Mouse (Mus musculus) intestine, embryonic 16.5 days (tissue): ENCODE data around the gene Nkx6-1. TPM values are rescaled to one million over a fixed set of nuclear protein-coding genes. Genes with fewer than 3 reads are reported as not detected.

ENCODE experiments used
- ATAC-seq: fragments of 200-750 bp; cut with Nextera tagmentation; 2 replicates; pipeline ENCODE4 v1.8.0; 2017; ENCODE audit warnings: moderate TSS enrichment, moderate library complexity
- H3K27ac ChIP-seq: fragments of 300-500 bp; sonication (generic); 2 replicates; pipeline ENCODE4 v1.5.1; 2014; ENCODE audit warnings: mild to moderate bottlenecking, low read length
- H3K27me3 ChIP-seq: fragments of 300-500 bp; sonication (generic); replicated peaks from 2 replicates; pipeline ENCODE4 v1.6.1; 2014; ENCODE audit warnings: low read length, control low read depth, mixed read lengths; ENCODE audit not compliant: control insufficient read depth, insufficient read depth
- H3K36me3 ChIP-seq: fragments of 300-500 bp; sonication (generic); 2 replicates; pipeline ENCODE4 v1.6.1; 2014; ENCODE audit warnings: low read length, control low read depth; ENCODE audit not compliant: control insufficient read depth, insufficient read depth
- H3K4me1 ChIP-seq: fragments of 300-500 bp; sonication (generic); 2 replicates; pipeline ENCODE4 v1.6.1; 2014; ENCODE audit warnings: low read length, control low read depth, mixed read lengths; ENCODE audit not compliant: control insufficient read depth, insufficient read depth
- H3K4me2 ChIP-seq: fragments of 300-500 bp; sonication (generic); 2 replicates; pipeline ENCODE4 v1.6.1; 2014; ENCODE audit warnings: low read depth, low read length, control low read depth
- H3K4me3 ChIP-seq: fragments of 300-500 bp; sonication (generic); 2 replicates; pipeline ENCODE4 v1.5.1; 2014; ENCODE audit warnings: mild to moderate bottlenecking, low read length
- H3K9ac ChIP-seq: fragments of 300-500 bp; sonication (generic); 2 replicates; pipeline ENCODE4 v1.6.1; 2014; ENCODE audit warnings: low read depth, low read length
- H3K9me3 ChIP-seq: fragments of 300-500 bp; sonication (generic); 2 replicates; pipeline ENCODE4 v1.6.1; 2016; ENCODE audit warnings: low read length, control low read depth; ENCODE audit not compliant: control insufficient read depth
- WGBS: fragments of 180-500 bp; shearing (Covaris S2); extraction: QIAGEN DNeasy Blood & Tissue Kit; methylation state at CpG from one replicate; pipeline ENCODE4 v1.1.7; 2014; 5-methylcytosine and 5-hydroxymethylcytosine counted together
- polyA plus RNA-seq: library from polyadenylated mRNA; unstranded; fragments of >200 nt; fragmentation: Nextera tagmentation; extraction: Ambion mirVana; gene quantifications from 2 replicates; pipeline ENCODE4 v1.2.1, GENCODE M21; 2015

Nkx6-1 gene
- polyA plus RNA-seq, 1 experiment from 2014 or later: 0.20 TPM

DNA sequence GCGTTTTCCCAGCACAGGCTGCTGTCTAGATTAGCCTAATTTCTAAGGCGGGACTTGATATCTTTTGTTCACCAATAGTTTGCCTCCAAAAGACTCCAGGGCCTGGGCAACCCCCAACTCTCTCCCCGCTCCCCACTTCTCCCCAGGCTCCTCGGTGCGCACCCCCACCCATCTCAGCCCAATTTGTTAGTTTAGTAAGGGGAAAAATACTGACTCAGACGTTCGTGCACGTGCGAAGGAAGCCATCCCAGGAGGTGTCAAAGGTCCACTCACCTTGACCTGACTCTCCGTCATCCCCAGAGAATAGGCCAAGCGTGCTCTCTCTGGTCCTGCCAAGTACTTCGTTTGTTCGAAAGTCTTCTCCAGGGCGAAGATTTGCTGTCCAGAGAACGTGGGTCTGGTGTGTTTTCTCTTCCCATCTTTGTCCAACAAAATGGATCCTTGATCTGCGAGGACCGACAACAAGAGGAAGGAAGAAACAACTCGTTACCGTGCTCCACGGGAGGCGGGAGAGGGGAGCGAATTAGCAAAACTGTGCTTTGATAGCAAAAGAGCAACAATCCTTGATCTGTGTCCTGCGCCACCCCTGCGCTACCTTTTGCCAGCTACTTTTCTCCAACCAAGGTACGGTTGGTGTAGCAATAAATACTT, 3.1 kb downstream of the Nkx6-1 start:
- peaks cover 84% of the 10 kb centered on the region for H3K27me3 ChIP-seq

DNA sequence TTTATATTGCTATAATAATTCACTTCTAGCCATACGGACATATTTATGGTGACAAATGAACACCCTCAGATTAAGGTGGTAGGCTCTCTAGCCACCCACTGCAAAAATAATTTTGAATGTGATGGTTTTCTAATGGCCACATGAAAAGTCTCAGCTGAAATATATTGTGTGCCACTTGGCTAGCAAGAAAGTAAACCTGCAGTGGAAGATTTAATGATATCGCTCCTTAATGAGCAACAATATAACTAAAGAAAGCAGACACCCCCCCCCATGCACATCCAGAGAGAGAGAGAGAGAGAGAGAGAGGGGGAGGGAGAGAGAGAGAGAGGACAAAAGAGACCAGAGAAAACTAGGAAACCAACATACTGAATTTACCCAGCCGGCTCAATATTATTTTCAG, 4.1 kb downstream of the Nkx6-1 start:
- no peak overlapping the region for H3K27ac ChIP-seq
- no peak for ATAC-seq
- no peaks in the 10 kb centered on the region for H3K9me3 ChIP-seq
- 7% methylated on average over 3 of the region's 3 CpGs for WGBS
- H3K27me3 ChIP-seq: peaks cover 82% of the 10 kb centered on the region
- no peak overlapping the region for H3K4me2 ChIP-seq
- no peak overlapping the region for H3K9ac ChIP-seq
- H3K4me1 ChIP-seq: peaks cover 19% of the 10 kb centered on the region
- H3K4me3 ChIP-seq: no peak overlapping the region
- H3K36me3 ChIP-seq: no peaks in the 10 kb centered on the region

More for the DNA sequence above, 3.1 kb downstream of the Nkx6-1 start:
- peaks cover 19% of the 10 kb centered on the region for H3K4me1 ChIP-seq
- H3K27ac ChIP-seq: no peak overlapping the region
- H3K36me3 ChIP-seq: no peaks in the 10 kb centered on the region
- H3K4me2 ChIP-seq: no peak overlapping the region
- WGBS: 2% methylated on average over 25 of the region's 25 CpGs
- ATAC-seq: no peak
- H3K4me3 ChIP-seq: no peak overlapping the region
- H3K9ac ChIP-seq: no peak overlapping the region
- no peaks in the 10 kb centered on the region for H3K9me3 ChIP-seq

DNA sequence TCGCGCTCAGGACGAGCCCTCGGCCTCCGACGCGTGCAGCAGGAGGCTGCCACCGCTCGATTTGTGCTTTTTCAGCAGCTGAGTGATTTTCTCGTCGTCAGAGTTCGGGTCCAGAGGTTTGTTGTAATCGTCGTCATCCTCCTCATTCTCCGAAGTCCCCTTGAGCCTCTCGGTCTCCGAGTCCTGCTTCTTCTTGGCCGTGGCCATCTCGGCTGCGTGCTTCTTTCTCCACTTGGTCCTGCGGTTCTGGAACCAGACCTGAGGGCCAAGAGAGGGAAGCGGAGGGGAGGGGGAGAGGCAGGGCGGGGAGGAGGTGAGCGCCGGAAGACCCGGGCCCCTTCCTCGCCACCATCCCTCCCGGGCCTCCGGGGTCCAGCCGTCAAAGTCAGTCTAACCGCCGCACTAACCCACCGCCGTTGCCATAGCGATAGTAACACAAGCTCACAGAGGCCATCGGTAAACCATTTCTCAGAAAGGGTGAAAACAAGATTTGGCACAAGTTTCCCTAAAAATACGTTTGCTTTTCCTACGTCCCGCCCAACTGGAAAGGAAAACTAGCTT, 5.3 kb downstream of the Nkx6-1 start:
- Histone ChIP-seq H3K27me3 (peaks cover 79% of the 10 kb centered on the region), H3K36me3 (no peaks in the 10 kb centered on the region), H3K4me1 (peaks cover 11% of the 10 kb centered on the region), H3K4me2 (peak overlapping the region; percentile 12; the same call in 1 of the 2 replicates), H3K4me3 (no peak overlapping the region), H3K27ac (no peak overlapping the region), H3K9me3 (no peaks in the 10 kb centered on the region), H3K9ac (no peak overlapping the region)
- no peak for ATAC-seq
- WGBS: under 1% methylated on average over 38 of the region's 39 CpGs

DNA sequence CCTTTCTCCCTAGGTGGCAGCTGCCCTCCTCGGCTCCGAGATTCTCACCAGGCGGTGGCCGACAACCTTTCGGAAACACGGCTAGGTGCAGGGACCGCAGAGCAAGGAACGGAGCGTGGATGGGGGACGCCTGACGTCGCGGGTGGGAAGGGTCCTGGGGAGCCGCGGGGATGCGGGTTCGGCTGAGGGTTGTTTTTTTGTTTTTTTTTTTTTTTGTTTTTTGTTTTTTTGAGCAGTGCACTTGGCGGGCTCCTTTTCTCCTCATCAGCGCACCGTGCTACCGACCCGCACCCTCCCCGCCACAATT, 5.9 kb downstream of the Nkx6-1 start:
- Histone ChIP-seq H3K9me3 (no peaks in the 10 kb centered on the region), H3K4me3 (no peak overlapping the region), H3K36me3 (no peaks in the 10 kb centered on the region), H3K9ac (no peak overlapping the region), H3K4me2 (no peak overlapping the region; the same call in 1 of the 2 replicates), H3K27ac (no peak overlapping the region), H3K27me3 (peaks cover 79% of the 10 kb centered on the region), H3K4me1 (peaks cover 9% of the 10 kb centered on the region)
- ATAC-seq: no peak
- WGBS: 2% methylated on average over 23 of the region's 23 CpGs

DNA sequence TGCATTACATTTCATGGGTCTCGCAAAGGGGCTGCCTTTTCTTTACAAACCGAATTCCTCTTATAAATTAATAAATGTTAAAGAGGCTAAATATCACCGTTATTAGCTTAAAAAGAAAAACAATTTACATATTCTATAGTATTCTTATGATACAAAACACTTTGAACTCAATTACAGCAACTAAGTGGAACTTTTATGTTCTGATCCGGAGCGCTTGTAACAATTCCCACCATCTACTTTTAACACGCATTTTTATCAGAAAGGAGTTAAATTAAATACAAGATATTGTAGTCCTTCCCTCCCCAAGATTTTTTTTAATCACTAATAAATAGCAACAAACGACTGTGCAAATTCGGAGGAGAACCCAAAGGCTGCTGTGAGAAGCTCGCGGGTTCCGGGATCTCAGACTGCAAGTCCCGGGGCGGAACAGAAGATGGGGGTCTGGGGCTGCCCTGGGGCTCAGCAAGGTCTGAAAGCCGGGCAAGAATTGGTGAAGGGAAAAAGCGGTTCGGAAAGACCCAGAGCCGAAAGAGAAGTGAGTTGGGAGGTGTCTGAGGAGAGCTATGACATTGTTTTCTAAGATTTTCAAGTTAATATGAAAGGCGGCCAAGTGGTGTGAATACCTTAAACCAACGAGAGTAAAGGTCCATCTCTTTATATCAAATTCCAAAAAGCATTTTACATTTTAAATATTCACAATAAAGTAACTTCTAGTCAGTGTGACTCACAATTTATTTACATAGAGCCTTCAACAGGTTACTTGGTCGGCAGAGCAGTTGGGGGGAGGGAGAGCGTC, 6.4 kb downstream of the Nkx6-1 start:
- WGBS: 3% methylated on average over 21 of the region's 21 CpGs
- no peak for ATAC-seq
- no peak overlapping the region for H3K4me2 ChIP-seq
- H3K27me3 ChIP-seq: peaks cover 77% of the 10 kb centered on the region
- H3K4me1 ChIP-seq: peaks cover 4% of the 10 kb centered on the region; the same call in 1 of the 2 replicates
- H3K27ac ChIP-seq: no peak overlapping the region
- H3K36me3 ChIP-seq: no peaks in the 10 kb centered on the region
- no peak overlapping the region for H3K4me3 ChIP-seq
- no peak overlapping the region for H3K9ac ChIP-seq
- no peaks in the 10 kb centered on the region for H3K9me3 ChIP-seq

DNA sequence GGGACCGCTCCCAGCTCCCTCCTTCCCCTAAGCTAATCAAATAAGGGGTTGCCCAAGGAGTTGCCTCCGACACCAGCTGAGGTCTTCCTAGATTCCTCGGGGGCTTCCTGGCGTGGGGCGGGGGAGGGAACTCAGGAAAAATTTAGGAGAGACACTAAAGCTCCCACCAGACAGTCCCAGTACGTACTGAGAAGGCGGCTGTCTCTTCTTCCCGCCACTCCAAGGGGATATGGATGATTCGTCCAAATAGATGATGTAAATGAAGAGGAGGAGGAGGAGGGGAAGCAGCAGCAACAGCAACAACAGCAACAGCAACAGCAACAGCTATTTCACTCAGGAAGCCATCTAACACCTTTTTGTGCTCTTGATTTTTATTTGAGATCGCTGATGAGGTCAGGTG, 7.1 kb downstream of the Nkx6-1 start:
- Histone ChIP-seq H3K4me2 (no peak overlapping the region), H3K27me3 (peaks cover 76% of the 10 kb centered on the region), H3K27ac (no peak overlapping the region), H3K4me3 (no peak overlapping the region), H3K4me1 (no peaks in the 10 kb centered on the region), H3K36me3 (no peaks in the 10 kb centered on the region), H3K9me3 (no peaks in the 10 kb centered on the region), H3K9ac (no peak overlapping the region)
- 2% methylated on average over 10 of the region's 10 CpGs for WGBS
- ATAC-seq: no peak

DNA sequence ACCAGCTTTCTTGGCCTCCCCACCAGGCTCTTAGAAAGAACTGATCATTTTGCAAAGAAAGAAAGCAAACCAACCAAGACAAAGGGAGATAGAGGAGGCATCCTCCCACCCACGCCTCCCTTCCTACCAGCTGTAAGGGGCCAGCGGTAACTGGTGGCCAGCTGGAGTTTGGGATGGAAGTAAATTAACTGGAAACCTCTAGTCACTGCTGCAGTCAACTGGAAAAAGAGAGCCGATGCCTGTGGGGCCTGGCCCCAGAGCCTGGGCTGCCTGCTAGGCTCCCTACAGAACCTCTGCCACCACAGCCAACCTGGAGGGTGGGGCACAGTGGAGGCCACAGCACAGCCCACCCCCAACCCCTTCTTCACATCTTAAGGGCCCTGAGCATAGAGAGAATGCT, 8.7 kb downstream of the Nkx6-1 start:
- ATAC-seq: no peak
- no peak overlapping the region for H3K4me2 ChIP-seq
- peaks cover 62% of the 10 kb centered on the region for H3K27me3 ChIP-seq
- no peak overlapping the region for H3K27ac ChIP-seq
- H3K4me3 ChIP-seq: no peak overlapping the region
- H3K9ac ChIP-seq: no peak overlapping the region
- no peaks in the 10 kb centered on the region for H3K36me3 ChIP-seq
- no peaks in the 10 kb centered on the region for H3K9me3 ChIP-seq
- H3K4me1 ChIP-seq: no peaks in the 10 kb centered on the region
- WGBS: 18% methylated on average over 3 of the region's 3 CpGs

DNA sequence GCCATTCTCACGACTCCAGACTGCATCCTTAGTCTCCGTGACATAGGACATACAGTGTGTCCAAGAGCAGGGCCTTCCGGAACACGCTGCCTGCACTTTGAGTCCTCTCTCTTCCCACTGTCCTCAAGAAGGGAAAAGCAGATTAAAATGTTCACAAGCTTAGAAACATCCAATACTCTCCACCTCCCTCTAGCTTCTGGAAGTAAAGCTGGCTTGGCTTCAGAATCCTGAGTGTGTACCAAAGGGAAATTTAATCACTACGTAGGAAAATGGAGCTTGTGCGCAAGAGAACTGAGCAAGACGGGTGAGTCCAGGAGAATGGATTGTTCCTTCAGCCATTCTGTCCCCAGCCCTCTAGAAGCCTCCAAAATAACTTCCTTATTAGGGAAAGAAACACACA, 9.4 kb downstream of the Nkx6-1 start:
- Histone ChIP-seq H3K27ac (no peak overlapping the region), H3K4me1 (no peaks in the 10 kb centered on the region), H3K36me3 (no peaks in the 10 kb centered on the region), H3K4me2 (no peak overlapping the region), H3K9me3 (no peaks in the 10 kb centered on the region), H3K27me3 (peaks cover 58% of the 10 kb centered on the region), H3K4me3 (no peak overlapping the region), H3K9ac (no peak overlapping the region)
- ATAC-seq: no peak
- 42% methylated on average over 7 of the region's 7 CpGs for WGBS

DNA sequence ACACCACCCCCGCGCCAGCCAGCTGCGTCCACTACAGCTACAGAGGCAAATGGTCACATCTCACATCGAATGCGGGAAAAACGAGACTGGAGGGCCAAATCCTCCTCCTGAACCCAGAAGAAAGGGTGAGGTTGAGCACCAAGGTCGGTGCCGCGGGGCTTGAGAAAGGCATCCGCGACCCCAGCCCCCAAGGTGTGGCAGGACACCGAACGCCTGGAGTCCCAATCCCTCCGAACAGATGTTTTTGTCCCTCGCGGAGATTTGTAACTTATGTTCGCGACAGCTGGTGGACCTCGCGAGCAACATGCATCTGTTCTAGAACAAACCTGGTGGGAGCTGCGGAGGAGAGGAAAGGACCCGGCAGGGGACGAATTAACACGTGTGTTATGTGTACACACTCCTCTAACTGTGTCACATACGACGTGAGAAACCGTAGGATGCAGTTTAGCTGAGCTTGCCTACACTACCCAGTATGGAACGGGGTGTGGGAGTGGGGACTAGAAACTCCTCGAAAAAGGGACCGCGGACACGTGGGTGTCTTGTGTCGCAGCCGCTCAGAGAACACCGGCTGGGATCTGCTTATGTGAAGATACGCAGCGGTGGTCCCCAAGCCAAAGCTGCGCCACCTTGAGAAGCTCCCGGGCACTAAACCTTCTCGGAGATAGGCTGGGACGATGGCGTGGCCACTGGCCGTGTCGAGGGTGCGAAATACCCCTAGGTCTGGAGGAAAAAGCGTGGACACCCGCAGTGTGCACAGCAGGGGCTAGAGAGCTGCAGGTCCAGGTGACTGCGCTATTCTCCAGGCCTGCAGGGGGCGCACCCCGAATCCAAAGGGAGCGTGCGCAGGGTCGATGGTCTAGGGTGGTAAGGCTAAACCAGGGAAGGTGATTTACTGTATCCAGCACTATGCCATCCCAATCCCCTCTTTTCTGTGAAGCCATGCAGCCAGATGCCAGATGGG, 16.8 kb downstream of the Nkx6-1 start:
- H3K36me3 ChIP-seq: no peaks in the 10 kb centered on the region
- ATAC-seq: no peak
- H3K4me2 ChIP-seq: no peak overlapping the region
- no peaks in the 10 kb centered on the region for H3K9me3 ChIP-seq
- no peak overlapping the region for H3K9ac ChIP-seq
- H3K27me3 ChIP-seq: peaks cover 43% of the 10 kb centered on the region
- H3K4me3 ChIP-seq: no peak overlapping the region
- peaks cover 3% of the 10 kb centered on the region; the same call in 1 of the 2 replicates for H3K4me1 ChIP-seq
- WGBS: 4% methylated on average over 53 of the region's 53 CpGs
- H3K27ac ChIP-seq: no peak overlapping the region
